Mouse (Mus musculus) hindbrain, embryonic 14.5 days (tissue): Measurements from ENCODE around the gene Eef1a2. TPM values are rescaled to one million over a fixed set of nuclear protein-coding genes. Genes with fewer than 3 reads are reported as not detected.

Experiments used
- ATAC-seq: fragments of 200-750 bp; cut with Nextera tagmentation; 2 replicates; pipeline ENCODE4 v1.8.0; 2017; ENCODE audit warnings: moderate number of reproducible peaks, mild to moderate bottlenecking, moderate TSS enrichment, moderate library complexity; ENCODE audit not compliant: low FRiP score
- DNase-seq: peaks from one replicate; pipeline ENCODE4 v3.0.0-alpha.2; 2015; ENCODE audit warnings: low spot score
- H3K27ac ChIP-seq: fragments of 300-500 bp; sonication (generic); 2 replicates; pipeline ENCODE4 v1.5.1; 2014; ENCODE audit warnings: mild to moderate bottlenecking, moderate library complexity
- H3K27me3 ChIP-seq: fragments of 300-500 bp; sonication (generic); 2 replicates; pipeline ENCODE4 v1.6.1; 2014; ENCODE audit warnings: mild to moderate bottlenecking, low read length, mixed read lengths; ENCODE audit not compliant: control insufficient read depth, insufficient read depth
- H3K36me3 ChIP-seq: fragments of 300-500 bp; sonication (generic); replicated peaks from 2 replicates; pipeline ENCODE4 v1.6.1; 2014; ENCODE audit not compliant: control insufficient read depth, insufficient read depth
- H3K4me1 ChIP-seq: fragments of 300-500 bp; sonication (generic); replicated peaks from 2 replicates; pipeline ENCODE4 v1.6.1; 2014; ENCODE audit warnings: antibody characterized with exemption, low read length, mixed read lengths; ENCODE audit not compliant: control insufficient read depth, insufficient read depth
- H3K4me2 ChIP-seq: fragments of 300-500 bp; sonication (generic); replicated peaks from 2 replicates; pipeline ENCODE4 v1.6.1; 2014; ENCODE audit warnings: mild to moderate bottlenecking, moderate library complexity
- H3K4me3 ChIP-seq: fragments of 300-500 bp; sonication (generic); replicated peaks from 2 replicates; pipeline ENCODE4 v1.5.1; 2014; ENCODE audit warnings: mild to moderate bottlenecking, low read length
- H3K9ac ChIP-seq: fragments of 300-500 bp; sonication (generic); 2 replicates; pipeline ENCODE4 v1.6.1; 2014
- H3K9me3 ChIP-seq: fragments of 300-500 bp; sonication (generic); 2 replicates; pipeline ENCODE4 v1.6.1; 2016; ENCODE audit warnings: low read length; ENCODE audit not compliant: control insufficient read depth
- WGBS: fragments of 180-500 bp; shearing (Covaris S2); extraction: QIAGEN DNeasy Blood & Tissue Kit; methylation state at CpG from one replicate; pipeline ENCODE4 v1.1.7; 2014; 5-methylcytosine and 5-hydroxymethylcytosine counted together
- polyA plus RNA-seq: library from polyadenylated mRNA; unstranded; fragments of >200 nt; fragmentation: Nextera tagmentation; extraction: Ambion mirVana; gene quantifications from 2 replicates; pipeline ENCODE4 v1.2.1, GENCODE M21; 2014

Eef1a2 gene
- polyA plus RNA-seq, 1 experiment from 2014 or later, result 21.1 TPM

DNA sequence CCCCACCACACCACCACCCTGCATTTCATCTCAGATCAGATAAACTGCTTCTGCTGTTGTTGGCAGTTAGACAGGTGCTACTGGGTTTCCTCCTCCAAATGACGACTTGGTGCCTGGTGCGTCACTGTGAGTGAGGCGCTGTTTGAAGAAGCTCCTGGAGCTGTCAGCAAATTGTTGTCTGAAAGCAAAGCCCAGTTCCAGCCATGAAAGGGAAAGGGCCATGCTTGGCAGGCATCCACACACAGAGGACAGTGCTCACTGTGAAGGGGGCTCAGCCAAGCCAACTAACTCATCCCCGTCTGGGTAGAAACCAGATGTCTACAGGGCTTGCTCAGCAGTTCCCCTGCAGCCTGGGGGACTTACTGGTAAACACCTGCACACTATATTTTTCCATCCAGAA lies 27.9 kb downstream of the Eef1a2 start:
- Histone ChIP-seq H3K9ac (no peak overlapping the region), H3K4me1 (peaks cover 41% of the 10 kb centered on the region), H3K27ac (no peak overlapping the region), H3K4me3 (no peak overlapping the region), H3K27me3 (no peaks in the 10 kb centered on the region), H3K36me3 (no peaks in the 10 kb centered on the region), H3K4me2 (no peak overlapping the region), H3K9me3 (no peaks in the 10 kb centered on the region)
- 77% methylated on average over 4 of the region's 4 CpGs for WGBS
- DNase-seq (no peak), ATAC-seq (no peak)

DNA sequence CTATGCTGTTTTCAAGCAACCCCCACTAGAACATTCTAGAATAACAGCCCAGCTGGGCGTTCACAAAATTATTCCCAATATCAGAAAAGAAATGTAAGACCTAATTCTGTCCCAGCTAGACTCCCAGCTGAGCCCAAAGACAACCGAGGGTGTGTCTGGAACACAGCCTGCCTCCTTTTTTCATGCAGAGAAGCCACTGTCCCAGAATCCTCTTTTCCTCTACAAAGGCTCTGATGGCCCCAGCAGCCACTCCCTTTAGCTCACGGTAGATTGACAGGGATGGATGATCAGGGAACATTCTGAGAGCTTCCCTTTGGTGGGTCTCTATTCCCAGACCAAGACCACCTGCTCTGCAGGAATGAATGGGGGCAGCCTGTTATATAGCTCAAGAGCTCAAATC lies 29.0 kb downstream of the Eef1a2 start:
- ATAC-seq, result no peak
- peaks cover 36% of the 10 kb centered on the region for H3K4me1 ChIP-seq

DNA sequence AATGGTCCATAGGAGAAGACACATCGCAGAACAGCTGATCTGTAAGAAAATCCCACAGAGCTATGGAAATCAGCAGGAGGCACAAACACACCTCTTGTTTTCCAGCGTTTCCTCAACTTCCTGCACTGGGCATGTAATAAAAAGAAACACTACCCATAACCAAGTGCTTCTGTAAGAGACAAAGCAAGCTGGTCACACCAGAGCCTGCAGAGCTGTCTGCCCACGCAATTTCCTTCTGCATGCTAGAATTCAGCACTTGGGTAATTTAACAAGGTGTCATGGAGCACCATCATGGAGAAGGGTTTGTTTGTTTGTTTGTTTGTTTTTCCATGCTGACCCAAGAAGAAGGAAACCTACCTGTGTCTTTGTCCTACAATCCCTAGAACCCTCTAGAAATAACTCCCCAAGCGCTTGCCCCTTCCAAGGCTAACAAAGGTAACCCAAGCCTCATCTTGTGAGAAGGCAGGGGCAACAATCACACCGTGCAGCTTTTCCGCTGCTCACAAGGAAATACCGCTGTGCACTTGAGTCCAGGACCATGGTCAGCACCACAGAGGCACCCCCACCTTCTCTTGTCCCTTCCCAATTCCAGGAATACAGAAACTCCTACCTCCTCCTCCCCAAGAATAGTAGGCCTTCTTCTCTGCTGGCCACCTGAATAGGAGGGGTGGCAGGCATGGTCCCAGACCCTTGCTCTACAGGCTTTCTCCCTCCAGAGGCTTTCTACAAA lies 30.9 kb downstream of the Eef1a2 start:
- H3K36me3 ChIP-seq, result no peaks in the 10 kb centered on the region
- H3K4me1 ChIP-seq, result peaks cover 35% of the 10 kb centered on the region
- WGBS, result 56% methylated on average over 7 of the region's 7 CpGs
- ATAC-seq, result no peak
- DNase-seq, result no peak
- no peak overlapping the region for H3K27ac ChIP-seq
- no peak overlapping the region for H3K9ac ChIP-seq
- no peaks in the 10 kb centered on the region for H3K9me3 ChIP-seq
- H3K4me2 ChIP-seq, result no peak overlapping the region
- H3K4me3 ChIP-seq, result no peak overlapping the region
- no peaks in the 10 kb centered on the region for H3K27me3 ChIP-seq

More for the DNA sequence above, 29.0 kb downstream of the Eef1a2 start:
- WGBS, result 30% methylated on average over 3 of the region's 3 CpGs
- no peaks in the 10 kb centered on the region for H3K27me3 ChIP-seq
- no peak overlapping the region for H3K4me3 ChIP-seq
- H3K9me3 ChIP-seq, result no peaks in the 10 kb centered on the region
- H3K4me2 ChIP-seq, result no peak overlapping the region
- H3K36me3 ChIP-seq, result no peaks in the 10 kb centered on the region
- H3K9ac ChIP-seq, result no peak overlapping the region
- no peak overlapping the region for H3K27ac ChIP-seq
- no peak for DNase-seq

DNA sequence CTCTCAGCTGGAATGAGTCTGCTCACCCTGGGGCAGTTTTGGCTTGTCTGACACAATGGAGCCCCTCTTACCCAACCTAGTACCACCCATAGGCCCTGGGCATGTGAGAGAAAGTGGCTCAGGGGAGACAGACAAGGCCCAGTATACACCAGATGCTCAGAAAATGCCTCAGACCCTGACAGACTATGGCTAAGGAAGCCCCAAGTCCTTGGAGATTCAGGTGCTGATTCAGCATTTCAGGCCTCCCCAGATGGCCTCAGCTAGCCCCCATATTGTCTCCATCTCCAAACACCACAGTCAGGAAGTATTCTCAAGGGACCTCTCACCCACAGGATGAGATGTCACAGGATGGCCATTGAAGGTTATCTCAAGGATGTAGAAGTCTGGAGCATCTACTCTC lies 34.2 kb downstream of the Eef1a2 start:
- Histone ChIP-seq H3K4me3 (no peak overlapping the region), H3K9me3 (no peaks in the 10 kb centered on the region), H3K36me3 (no peaks in the 10 kb centered on the region), H3K4me2 (no peak overlapping the region), H3K27ac (peak overlapping the region; percentile 61), H3K27me3 (no peaks in the 10 kb centered on the region), H3K9ac (no peak overlapping the region), H3K4me1 (peaks cover 45% of the 10 kb centered on the region)
- DNase-seq, result no peak
- ATAC-seq, result no peak

DNA sequence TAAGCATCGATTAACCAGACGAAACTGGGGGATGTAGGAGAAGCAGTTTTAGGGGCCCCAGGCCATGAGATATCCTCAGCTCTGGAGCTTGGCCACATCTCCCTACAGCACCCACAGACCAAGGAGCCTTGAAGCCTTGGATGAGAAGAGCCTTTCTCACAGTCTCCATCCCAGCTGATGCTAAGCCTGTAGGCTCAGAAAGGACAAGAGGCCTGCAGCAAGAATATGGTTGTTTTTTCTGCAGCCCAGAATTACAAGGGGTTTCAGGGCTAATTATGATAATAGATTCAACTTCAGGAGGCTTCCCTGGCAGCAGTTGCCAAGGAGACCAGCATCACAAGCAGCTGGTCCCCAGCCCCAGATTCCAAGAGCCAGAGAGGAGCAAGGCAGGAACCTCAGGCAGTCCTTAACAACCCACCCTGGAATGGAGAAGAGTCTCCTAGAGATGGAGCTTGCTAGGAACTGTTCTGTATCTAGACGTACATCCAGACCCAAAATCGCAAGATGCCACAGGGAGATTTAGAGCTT lies 35.8 kb downstream of the Eef1a2 start:
- Histone ChIP-seq H3K4me1 (peaks cover 57% of the 10 kb centered on the region), H3K4me3 (no peak overlapping the region), H3K4me2 (peak overlapping the region; percentile 6; the same call in 1 of the 2 replicates), H3K27me3 (no peaks in the 10 kb centered on the region), H3K27ac (peak overlapping the region; percentile 75), H3K36me3 (no peaks in the 10 kb centered on the region), H3K9ac (0 out of 2 replicates have a peak overlapping the region, but pooled peaks have one; percentile 10), H3K9me3 (no peaks in the 10 kb centered on the region)
- WGBS, result 54% methylated on average over 4 of the region's 4 CpGs
- 0 out of 2 replicates have a peak, but pooled peaks have one; percentile 38 for ATAC-seq
- DNase-seq, result no peak

DNA sequence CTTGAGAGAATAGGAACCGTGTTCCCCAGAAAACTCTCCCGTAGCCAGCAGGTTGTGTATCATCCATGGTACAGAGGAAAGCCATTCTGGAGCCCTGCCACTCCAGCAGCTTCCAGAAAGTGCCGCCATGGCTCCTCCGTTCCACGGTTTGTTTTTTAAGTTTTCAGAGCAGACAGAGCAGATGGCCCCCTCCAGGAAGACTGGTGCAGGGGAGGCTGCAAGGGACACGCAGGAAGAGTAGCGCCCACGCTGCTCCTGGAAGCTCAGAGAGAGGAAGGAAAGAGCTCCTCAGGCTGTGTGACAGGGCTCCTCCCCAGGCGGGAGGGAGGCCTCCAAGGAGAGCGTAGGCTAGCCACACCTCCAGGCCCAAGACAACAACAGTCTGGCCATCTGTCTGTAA lies 36.9 kb downstream of the Eef1a2 start:
- Histone ChIP-seq H3K27me3 (no peaks in the 10 kb centered on the region), H3K27ac (peak overlapping the region; percentile 75), H3K9me3 (no peaks in the 10 kb centered on the region), H3K36me3 (no peaks in the 10 kb centered on the region), H3K4me3 (no peak overlapping the region), H3K4me1 (peaks cover 67% of the 10 kb centered on the region), H3K4me2 (no peak overlapping the region), H3K9ac (no peak overlapping the region)
- DNase-seq (no peak), ATAC-seq (no peak)
- WGBS, result 24% methylated on average over 10 of the region's 10 CpGs

DNA sequence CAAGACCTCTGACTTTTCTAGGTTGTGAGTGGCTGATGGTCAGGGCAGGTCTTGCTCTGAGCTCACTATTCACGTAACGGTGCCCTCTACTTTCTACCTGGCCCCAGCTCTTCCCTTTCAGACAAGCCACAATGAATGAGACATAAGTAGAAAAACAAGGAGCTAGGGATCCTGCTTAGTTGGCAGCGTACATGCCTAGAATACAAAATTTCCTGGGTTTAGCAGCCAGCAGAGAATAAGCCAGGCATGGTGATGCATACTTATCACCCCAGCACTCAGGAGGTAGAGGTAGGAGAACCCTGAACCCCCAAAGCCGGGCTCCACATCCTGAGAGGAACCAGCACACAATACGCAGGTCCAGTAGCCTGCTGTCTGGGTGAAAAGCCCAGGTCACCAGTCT lies 40.4 kb downstream of the Eef1a2 start:
- Histone ChIP-seq H3K4me3 (no peak overlapping the region), H3K4me2 (no peak overlapping the region), H3K9me3 (no peaks in the 10 kb centered on the region), H3K4me1 (peaks cover 64% of the 10 kb centered on the region), H3K27me3 (no peaks in the 10 kb centered on the region), H3K27ac (peak overlapping the region; percentile 67; the same call in 1 of the 2 replicates), H3K9ac (no peak overlapping the region), H3K36me3 (peaks cover 21% of the 10 kb centered on the region)
- WGBS, result 80% methylated on average over 5 of the region's 5 CpGs
- ATAC-seq (no peak), DNase-seq (peak; percentile 59)

DNA sequence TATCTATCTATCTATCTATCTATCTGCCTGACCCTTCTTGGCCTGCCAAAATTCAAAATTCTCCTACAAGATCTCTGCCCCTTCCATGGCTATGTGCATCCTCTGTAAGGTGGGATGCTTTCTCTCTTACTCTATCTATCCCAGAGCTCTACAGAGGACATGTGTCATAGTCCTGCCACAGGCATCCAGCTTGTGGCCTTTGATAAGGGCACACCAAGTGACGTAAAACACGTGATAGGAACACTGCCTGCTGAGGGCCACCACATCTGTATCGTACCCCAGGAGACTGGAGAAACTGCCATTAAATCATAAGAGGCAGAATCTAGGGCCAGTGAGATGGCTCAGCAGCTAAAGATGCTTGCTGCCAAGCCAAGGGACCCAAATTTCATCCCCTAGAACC lies 41.4 kb downstream of the Eef1a2 start:
- DNase-seq (no peak), ATAC-seq (no peak)
- Histone ChIP-seq H3K27ac (no peak overlapping the region), H3K4me1 (peaks cover 54% of the 10 kb centered on the region), H3K36me3 (peaks cover 29% of the 10 kb centered on the region), H3K27me3 (no peaks in the 10 kb centered on the region), H3K4me2 (no peak overlapping the region), H3K4me3 (no peak overlapping the region), H3K9ac (no peak overlapping the region), H3K9me3 (no peaks in the 10 kb centered on the region)
- 80% methylated on average over 3 of the region's 3 CpGs for WGBS

DNA sequence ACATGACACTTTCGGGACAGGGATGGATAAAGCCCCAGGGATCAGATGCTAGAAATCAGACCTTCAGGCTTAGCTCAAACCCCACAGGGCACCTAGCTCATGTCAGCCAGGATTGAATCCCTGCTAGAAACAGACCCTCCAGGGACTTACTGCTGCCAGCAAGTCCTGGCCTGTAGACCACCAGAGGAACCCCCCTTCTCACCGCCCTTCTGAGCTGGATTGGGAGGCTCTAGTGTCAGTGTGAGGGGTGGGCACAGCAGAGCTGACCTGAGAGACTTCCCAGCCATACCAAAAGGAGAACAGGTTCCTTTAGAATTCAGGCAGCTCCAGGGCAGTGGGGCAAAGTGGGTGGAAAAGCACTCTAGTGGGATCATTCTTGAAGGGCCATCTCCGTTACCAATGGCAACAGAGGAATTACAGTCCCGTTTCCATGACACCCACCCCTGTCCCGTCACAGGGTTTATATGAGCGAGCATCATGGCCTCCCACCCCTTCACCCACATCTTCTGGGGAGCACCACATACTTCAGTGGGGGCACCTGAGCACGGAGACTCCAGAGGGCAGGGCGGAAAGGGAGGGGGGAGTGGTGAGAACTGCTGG lies 43.0 kb downstream of the Eef1a2 start:
- WGBS, result 50% methylated on average over 8 of the region's 8 CpGs
- DNase-seq, result no peak
- no peak overlapping the region for H3K4me3 ChIP-seq
- peaks cover 39% of the 10 kb centered on the region for H3K4me1 ChIP-seq
- no peaks in the 10 kb centered on the region for H3K27me3 ChIP-seq
- no peak overlapping the region for H3K9ac ChIP-seq
- ATAC-seq, result no peak; the same call in 1 of the 2 replicates
- H3K27ac ChIP-seq, result no peak overlapping the region
- no peak overlapping the region for H3K4me2 ChIP-seq
- no peaks in the 10 kb centered on the region for H3K9me3 ChIP-seq
- peaks cover 34% of the 10 kb centered on the region for H3K36me3 ChIP-seq
